Mouse (Mus musculus) heart, postnatal 0 days (tissue): ENCODE results near the gene Crim1.

Source experiments
- CTCF ChIP-seq: IDR thresholded peaks from 2 replicates; pipeline ENCODE4 v1.5.1; 2016; ENCODE audit warnings: antibody characterized with exemption, control low read depth, low read depth
- EP300 ChIP-seq: IDR thresholded peaks from 2 replicates; pipeline ENCODE4 v1.6.1; 2016; ENCODE audit warnings: antibody characterized with exemption, low read depth

DNA sequence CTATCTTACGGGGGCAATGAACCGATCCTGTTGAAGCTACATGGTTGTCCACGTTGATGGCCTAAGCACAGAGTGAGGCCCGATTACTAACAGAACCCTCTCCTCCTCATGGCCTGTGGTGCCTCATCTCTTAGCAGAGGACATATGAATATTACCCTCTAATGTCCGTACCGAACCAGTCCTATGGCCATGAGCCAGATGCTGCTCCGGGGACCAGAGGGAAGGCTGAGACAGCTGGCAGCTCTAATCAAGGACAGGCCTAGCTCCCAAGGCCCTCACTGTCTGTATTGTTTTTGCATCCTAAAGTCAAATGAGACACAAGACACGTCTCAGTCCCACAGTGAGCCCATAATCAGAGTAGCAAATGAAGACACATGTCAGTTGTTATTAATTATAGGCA is 155.6 kb downstream of the Crim1 start:
- TF ChIP-seq CTCF (no peak), EP300 (no peak)
